Comparison of ENCODE assay signal across 7 mouse cellular contexts in genomic region chr17:34305380-34306030, GRCm38 (mm10). TPM values are rescaled to one million over a fixed set of nuclear protein-coding genes. Genes with fewer than 3 reads are reported as not detected.
DNase-seq lines count a peak whose midpoint lies in the region; ATAC-seq and TF ChIP-seq lines count a peak whose summit lies in the region.

TSS of gene H2-Eb1 (plus strand) at chr17:34305867.

- peak; percentile 87 for DNase-seq in adrenal gland, adult 2 months
- peak; percentile 89 for DNase-seq in embryo, embryonic 10.5 days (ENCODE audit: low spot score)
- DNase-seq in gonadal fat pad, adult 2 months (ENCODE audit: low read depth) = no peak
- DNase-seq in kidney, adult 11 months = peak; percentile 89
- peak; percentile 73 to 85 for DNase-seq in left cerebral cortex, postnatal 36 days (ENCODE audit: low spot score in 2 of 2)

- H3K9me3 ChIP-seq in midbrain, embryonic 12.5 days = no peaks in the 10 kb centered on the region

- H3K9ac ChIP-seq in midbrain, embryonic 12.5 days (replicated peaks) = no peak within 1 kb of the TSS

- TF ChIP-seq CTCF in small intestine, adult 2 months (IDR thresholded peaks at IDR 0.05; ENCODE audit: extremely low read depth, insufficient read length, insufficient replicate concordance, low read depth, low read length) = no peak

- TF ChIP-seq POLR2A in small intestine, adult 2 months (IDR thresholded peaks at IDR 0.05; ENCODE audit: low read depth, low read length) = peak; percentile 57; the same call in 1 of the 2 replicates

- H3K4me1 ChIP-seq in midbrain, embryonic 12.5 days = peaks cover 6% of the 10 kb centered on the region; the same call in 1 of the 2 replicates
- H3K4me1 ChIP-seq in small intestine, adult 2 months (ENCODE audit: control insufficient read depth, insufficient read depth, insufficient read length, low read length) = peaks cover 13% of the 10 kb centered on the region; the same call in 1 of the 2 replicates

- H3K4me2 ChIP-seq in midbrain, embryonic 12.5 days (replicated peaks) = no peak within 1 kb of the TSS

- intact Hi-C loops in left cerebral cortex, postnatal 36 days (cut with DNase I) = no loop called here

- H3K27ac ChIP-seq in midbrain, embryonic 12.5 days (replicated peaks) = no peak within 1 kb of the TSS
- peak within 1 kb of the TSS; percentile 93 for H3K27ac ChIP-seq in small intestine, adult 2 months (ENCODE audit: insufficient read depth, low read depth, low read length)

- H3K27me3 ChIP-seq in midbrain, embryonic 12.5 days = peaks cover 10% of the 10 kb centered on the region
- H3K27me3 ChIP-seq in small intestine, adult 2 months (ENCODE audit: control insufficient read depth, insufficient read depth, low read length) = no peaks in the 10 kb centered on the region

- no peaks in the 10 kb centered on the region for H3K36me3 ChIP-seq in midbrain, embryonic 12.5 days
- no peaks in the 10 kb centered on the region for H3K36me3 ChIP-seq in small intestine, adult 2 months (ENCODE audit: control insufficient read depth, insufficient read depth, low read length)

- ATAC-seq in midbrain, embryonic 12.5 days (ENCODE audit: low FRiP score, low read depth) = peak; percentile 38; the same call in 1 of the 2 replicates

- H3K4me3 ChIP-seq in midbrain, embryonic 12.5 days = no peak within 1 kb of the TSS
- peak within 1 kb of the TSS; percentile 83 for H3K4me3 ChIP-seq in small intestine, adult 2 months (ENCODE audit: low read depth, low read length)

RNA-seq across cellular contexts. Expression of gene H2-Eb1, which starts in this region (rescaled TPM):
- 100 to 1,000 TPM in 1 of 2 experiments, 10 to 100 TPM in 1; 67.3 to 144 TPM for total RNA-seq in adrenal gland, adult 2 months (2021)
- 59.2 and 66.0 TPM in 2 replicates for polyA plus RNA-seq in adrenal gland, adult 2 months (2012; rRNA removed)
- polyA plus RNA-seq in gonadal fat pad, adult 2 months (2012; rRNA removed) = 161 and 168 TPM in 2 replicates
- 1 to 10 TPM; 2.7 to 2.9 TPM for total RNA-seq in left cerebral cortex, postnatal 36 days (2021)
- 1.7 and 2.0 TPM in 2 replicates for polyA plus RNA-seq in midbrain, embryonic 12.5 days (2016; fragmentation: Nextera tagmentation; extraction: Ambion mirVana)
- 91.6 and 398 TPM in 2 replicates for polyA plus RNA-seq in small intestine, adult 2 months (2012; rRNA removed)

Comparison
In these comparisons a context has a peak if more than half of its experiments do, and no peak if none do; other contexts are left out.
1. RNA of gene H2-Eb1 (total RNA-seq): 67.3 to 144 TPM in adrenal gland, adult 2 months; 2.7 to 2.9 TPM in left cerebral cortex, postnatal 36 days; every median in the first group is over 10 times any median in the second.
2. RNA of gene H2-Eb1 (polyA plus RNA-seq): 91.6 to 398 TPM in small intestine, adult 2 months, 161 to 168 TPM in gonadal fat pad, adult 2 months and 59.2 to 66.0 TPM in adrenal gland, adult 2 months; 1.7 to 2.0 TPM in midbrain, embryonic 12.5 days; every median in the first group is over 10 times any median in the second.